Mouse (Mus musculus): ENCODE measurements around the gene Suv39h1.

DNA sequence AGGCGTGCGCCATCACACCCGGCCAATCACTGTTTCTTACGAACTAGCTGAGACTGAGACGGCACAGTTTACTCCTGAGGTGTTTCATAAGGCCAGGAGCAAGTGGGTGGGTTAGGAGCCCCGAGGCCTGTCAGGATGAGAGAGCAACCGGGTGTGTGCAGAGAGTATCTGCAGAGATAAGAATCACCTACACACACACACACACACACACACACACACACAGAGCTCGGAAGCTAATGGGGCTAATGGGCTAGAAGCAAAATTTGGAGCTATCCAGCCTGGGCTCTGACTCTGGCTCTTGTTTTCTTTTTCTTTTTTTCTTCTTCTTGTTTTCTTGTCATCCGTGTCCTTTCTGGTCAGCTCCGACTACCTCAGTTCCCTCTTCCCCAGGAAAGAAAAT lies 21.0 kb upstream of the Suv39h1 start:
- TF ChIP-seq POLR2A (IDR thresholded peaks at IDR 0.05; ENCODE audit: insufficient read length, low read depth) (no peak), TCF12 (IDR thresholded peaks at IDR 0.05; ENCODE audit: insufficient read depth, poor library complexity, severe bottlenecking) (no peak), MYOG (IDR thresholded peaks at IDR 0.05; ENCODE audit: control insufficient read depth in 1 of 3, insufficient read depth in 1 of 3, insufficient read length in 2 of 3, low read depth in 2 of 3) (no peak), USF1 (IDR thresholded peaks at IDR 0.05; ENCODE audit: low read depth) (no peak), POLR2AphosphoS2 (IDR thresholded peaks at IDR 0.05; ENCODE audit: insufficient read length, low read depth) (no peak), E2F4 (IDR thresholded peaks at IDR 0.05; ENCODE audit: insufficient read depth) (no peak), MYOD1 (IDR thresholded peaks at IDR 0.05; ENCODE audit: control insufficient read depth in 1 of 3, insufficient read length in 2 of 3, low read depth in 2 of 3) (no peak), MAX (IDR thresholded peaks at IDR 0.05; ENCODE audit: low read depth) (no peak), SRF (IDR thresholded peaks at IDR 0.05; ENCODE audit: control insufficient read depth, insufficient read length, low read depth) (no peak), CEBPB (IDR thresholded peaks at IDR 0.05; ENCODE audit: insufficient read depth, poor library complexity, severe bottlenecking) (no peak), TCF3 (IDR thresholded peaks at IDR 0.05; ENCODE audit: insufficient read length, low read depth) (no peak)
